Mouse (Mus musculus) retina, adult 2 months (tissue): ENCODE results near the gene Tnnt3.

ENCODE experiments used
- DNase-seq: peaks from one replicate; pipeline ENCODE4 v3.0.0-alpha.2; 2012; ENCODE audit warnings: low read depth, low spot score

Tnnt3 gene

GRCm38 (mm10) chr7:142564955-142565643, 66.5 kb downstream of the Tnnt3 start:
- DNase-seq: no peak
